Mouse (Mus musculus): ENCODE results near the gene Gm49486. TPM values are rescaled to one million over a fixed set of nuclear protein-coding genes. Genes with fewer than 3 reads are reported as not detected.

Gm49486 gene
- total RNA-seq (2023): 0.92 TPM

GRCm38 (mm10) chr15:79229058-79229821 is at the start of gene Gm49486, which contains the start of gene Pick1:
Gene Gm49486 (plus strand): TSS chr15:79229391.
Gene Pick1 (plus strand): TSS chr15:79229173.

GRCm38 (mm10) chr15:79254661-79255060 is 25.5 kb downstream of the Gm49486 start, which contains the start of gene Slc16a8:
Gene Slc16a8 (minus strand): TSS chr15:79254761.

GRCm38 (mm10) chr15:79285399-79285798 is 56.2 kb downstream of the Gm49486 start, which contains the start of gene Baiap2l2:
Gene Baiap2l2 (minus strand): TSS chr15:79285537.

Other genes with a start within 250 kb of the Gm49486 start
- 5.8 TPM for gene H1f0, start 200.9 kb upstream of the Gm49486 start, total RNA-seq (2023)
- not detected for gene Galr3, start 187.5 kb upstream of the Gm49486 start, total RNA-seq (2023)
- 27.3 TPM for gene Ankrd54, start 166.5 kb upstream of the Gm49486 start, total RNA-seq (2023)
- gene Eif3l, start 154.2 kb upstream of the Gm49486 start, total RNA-seq (2023): 118 TPM
- gene Micall1, start 120.5 kb upstream of the Gm49486 start, total RNA-seq (2023): 65.1 TPM
- 44.4 TPM for gene Polr2f, start 88.4 kb upstream of the Gm49486 start, total RNA-seq (2023)
- not detected for gene 1700088E04Rik, start 88.1 kb upstream of the Gm49486 start, total RNA-seq (2023)
- not detected for gene Sox10, start 64.2 kb upstream of the Gm49486 start, total RNA-seq (2023)
- gene Pick1, start 218 bp upstream of the Gm49486 start, total RNA-seq (2023): 24.8 TPM
- not detected for gene Slc16a8, start 25.4 kb downstream of the Gm49486 start, total RNA-seq (2023)
- 0.65 TPM for gene Baiap2l2, start 56.1 kb downstream of the Gm49486 start, total RNA-seq (2023)
- 11.3 TPM for gene Pla2g6, start 99.0 kb downstream of the Gm49486 start, total RNA-seq (2023)
- gene Maff, start 117.2 kb downstream of the Gm49486 start, total RNA-seq (2023): 211 TPM
- gene Tmem184b, start 174.2 kb downstream of the Gm49486 start, total RNA-seq (2023): 41.9 TPM
- gene Csnk1e, start 226.2 kb downstream of the Gm49486 start, total RNA-seq (2023): 73.7 TPM